Mouse (Mus musculus) layer of hippocampus, adult 8-10 months (tissue): Measurements from ENCODE around the gene Rhot1. TPM values are rescaled to one million over a fixed set of nuclear protein-coding genes. Genes with fewer than 3 reads are reported as not detected.

Source experiments
- DNase-seq, 2 experiments: peaks; one replicate each; pipeline ENCODE4 v3.0.0; 2022; ENCODE audit warnings: low spot score in 2 of 2
- total RNA-seq, 4 experiments: library from RNA; stranded (reverse); gene quantifications; 2 replicates each; pipeline ENCODE4 v1.2.4; 2022

The Rhot1 gene
- total RNA-seq, 4 experiments from 2014 or later: 61.3 to 76.0 (median 67.7) TPM

GRCm38 (mm10) chr11:80287150-80287549 is 78.3 kb downstream of the Rhot1 start:
- DNase-seq: peak in 1 of 2 experiments; percentile 75

- peak; percentile 51 to 63 for DNase-seq
Measured at GRCm38 (mm10) chr11:80289701-80290445, 81.1 kb downstream of the Rhot1 start.

- DNase-seq: no peak
Measured at GRCm38 (mm10) chr11:80291004-80291403, 82.2 kb downstream of the Rhot1 start.

- no peak for DNase-seq
Measured at GRCm38 (mm10) chr11:80292463-80292862, 83.6 kb downstream of the Rhot1 start.

GRCm38 (mm10) chr11:80295066-80295465 is 86.2 kb downstream of the Rhot1 start:
- DNase-seq: no peak

DNA sequence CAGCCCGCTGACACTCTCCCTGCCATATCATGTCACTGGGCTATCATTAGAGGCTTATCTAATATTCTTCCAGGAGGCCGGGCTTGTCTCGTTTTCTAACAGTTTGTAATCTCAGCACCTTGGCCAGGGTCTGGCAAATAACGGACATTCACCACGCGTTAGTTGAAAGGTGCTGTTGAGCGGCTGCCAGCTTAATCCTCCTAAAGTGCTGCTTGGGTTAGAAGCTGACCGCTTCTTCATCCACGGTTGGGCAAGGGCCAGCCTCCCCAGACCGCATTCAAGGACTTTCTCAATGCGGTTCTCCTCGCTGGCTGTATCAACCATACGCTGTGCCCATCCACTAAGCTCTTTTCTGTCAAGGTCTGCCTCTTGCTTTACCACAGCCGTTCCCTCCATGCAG is 87.0 kb downstream of the Rhot1 start:
- no peak for DNase-seq

DNA sequence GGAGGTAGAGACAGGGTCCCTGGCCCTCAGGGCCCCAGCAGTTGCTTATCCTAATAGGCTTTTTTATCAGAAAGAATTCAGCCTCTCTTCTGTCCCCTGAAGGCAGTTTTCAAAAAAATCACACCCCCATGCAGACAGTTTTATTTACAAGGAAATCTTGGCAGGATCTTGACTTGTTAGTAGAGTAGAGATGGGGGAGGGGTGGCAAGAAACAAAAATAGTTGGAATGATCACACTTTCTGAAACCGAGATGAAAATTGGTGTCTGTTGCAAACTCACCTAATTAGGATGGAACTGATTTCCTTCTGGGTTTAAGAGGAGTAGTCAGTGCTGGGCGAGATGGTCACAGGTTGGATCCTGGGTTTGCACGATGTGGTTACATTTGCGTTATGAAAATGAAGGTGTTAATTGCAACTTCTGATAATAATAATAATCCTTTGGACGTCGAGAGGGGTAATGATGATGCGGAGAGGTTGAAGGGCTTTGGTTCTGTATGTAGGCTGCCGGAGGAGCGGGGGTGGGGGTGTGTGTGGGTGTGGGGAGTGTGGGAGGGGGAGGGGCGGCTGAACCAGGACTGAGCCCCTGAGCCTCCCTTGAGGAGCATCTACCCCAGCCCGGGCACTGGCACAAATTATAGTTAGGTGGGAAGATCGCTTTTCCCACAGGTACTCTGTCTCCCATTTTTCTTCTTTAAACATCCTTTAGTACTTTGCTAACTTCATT is 90.9 kb downstream of the Rhot1 start:
- no peak for DNase-seq

GRCm38 (mm10) chr11:80300551-80301315 is 91.9 kb downstream of the Rhot1 start, which contains the start of gene Rhbdl3:
Gene Rhbdl3 (plus strand): TSS chr11:80300912.
- DNase-seq: peak in 1 of 2 experiments; percentile 41

DNA sequence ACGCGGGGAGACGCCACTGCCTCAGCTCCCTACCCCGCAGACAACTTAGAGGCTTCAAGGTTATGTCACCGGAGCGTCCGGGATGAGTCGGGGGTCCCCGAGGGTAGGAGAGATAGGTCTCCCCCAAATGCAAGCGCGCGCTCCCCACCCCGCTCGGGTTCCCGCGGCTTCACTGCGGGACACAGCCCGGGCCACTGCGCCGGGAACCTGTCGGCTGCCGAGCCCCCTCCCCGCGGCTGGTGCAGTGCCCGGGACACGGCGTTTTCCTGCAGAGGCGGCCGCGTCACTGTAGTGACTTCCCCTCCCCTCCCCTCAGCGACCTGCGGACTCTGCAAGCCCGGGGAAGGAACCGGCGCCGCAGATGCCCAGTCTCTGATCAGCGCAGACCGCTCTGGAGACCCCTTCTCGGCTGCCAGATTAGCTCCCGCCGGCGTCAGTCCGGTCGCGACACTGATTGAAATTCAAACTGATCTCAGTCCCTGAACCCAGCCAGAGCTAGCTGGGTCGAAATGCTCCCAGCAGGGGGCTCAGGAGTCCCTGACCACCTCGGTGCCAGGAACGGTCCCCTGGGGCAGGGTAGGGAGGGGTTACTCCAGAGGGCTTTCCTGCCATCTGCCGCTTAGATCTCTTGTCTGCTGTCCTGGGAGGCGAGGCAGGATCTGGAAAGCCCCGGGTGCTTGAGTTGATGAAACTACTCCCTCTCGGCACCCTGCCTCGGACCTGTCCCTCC is 92.7 kb downstream of the Rhot1 start:
- no peak for DNase-seq

- DNase-seq: no peak
Measured at GRCm38 (mm10) chr11:80302046-80302390, 93.2 kb downstream of the Rhot1 start.

DNA sequence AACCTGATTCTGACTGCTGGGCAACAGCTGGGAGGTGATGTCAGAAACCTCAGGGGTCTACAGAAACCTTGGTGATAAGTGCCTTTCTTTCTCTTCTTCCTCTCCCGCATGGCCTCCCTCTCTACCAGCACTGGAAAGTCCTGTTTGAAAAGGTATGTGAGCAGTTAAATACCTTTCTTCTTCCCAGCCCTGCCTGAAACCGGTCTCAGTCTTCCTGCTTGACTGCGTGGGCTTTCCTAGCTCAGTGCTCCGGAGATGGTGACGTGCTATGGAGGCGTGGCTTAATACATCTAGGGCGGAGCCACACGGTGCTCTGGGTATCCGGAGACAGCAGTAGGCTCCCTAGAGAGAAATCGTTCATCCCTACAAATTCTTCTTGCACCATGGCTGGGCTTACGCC is 93.7 kb downstream of the Rhot1 start:
- peak; percentile 78 to 79 for DNase-seq

DNA sequence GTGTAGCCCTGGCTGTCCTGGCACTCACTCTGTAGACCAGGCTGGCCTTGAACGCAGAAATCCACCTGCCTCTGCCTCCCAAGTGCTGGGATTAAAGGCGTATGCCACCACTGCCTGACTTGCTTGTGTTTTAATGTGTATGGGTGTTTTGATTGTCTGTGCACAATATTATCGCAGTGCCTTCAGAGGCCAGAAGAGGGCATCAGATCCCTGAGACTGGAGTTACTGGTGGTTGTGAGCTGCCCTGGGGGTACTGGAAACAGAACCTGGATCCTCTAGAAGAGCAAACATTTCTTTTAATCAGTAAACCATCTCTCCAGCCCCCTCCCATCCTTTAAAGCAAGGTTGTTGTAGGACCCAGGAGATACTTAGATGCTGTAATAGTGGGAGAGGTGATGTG is 94.9 kb downstream of the Rhot1 start:
- DNase-seq: no peak

- DNase-seq: peak; percentile 78 to 79
Measured at GRCm38 (mm10) chr11:80304846-80305245, 96.0 kb downstream of the Rhot1 start.

GRCm38 (mm10) chr11:80308537-80308936 is 99.7 kb downstream of the Rhot1 start:
- DNase-seq: no peak

- no peak for DNase-seq
Measured at GRCm38 (mm10) chr11:80311271-80311670, 102.5 kb downstream of the Rhot1 start.

GRCm38 (mm10) chr11:80312049-80312448 is 103.2 kb downstream of the Rhot1 start:
- no peak for DNase-seq

- DNase-seq: no peak
Measured at GRCm38 (mm10) chr11:80312565-80312964, 103.7 kb downstream of the Rhot1 start.

GRCm38 (mm10) chr11:80313462-80313861 is 104.6 kb downstream of the Rhot1 start:
- no peak for DNase-seq

GRCm38 (mm10) chr11:80313944-80314343 is 105.1 kb downstream of the Rhot1 start:
- no peak for DNase-seq

GRCm38 (mm10) chr11:80315743-80316639 is 107.2 kb downstream of the Rhot1 start:
- no peak for DNase-seq
